Mouse (Mus musculus) monocyte, adult 2 months (primary cell): ENCODE measurements around the gene Gm4836.
"Not testable (repeated sequence)": the region's sequence is repeated elsewhere in the genome, so short reads cannot be mapped to it uniquely, and the experiment has no call there.

ENCODE experiments used
- DNase-seq, 2 experiments: peaks; one replicate each; pipeline ENCODE4 v3.0.0; 2022; ENCODE audit warnings: low spot score in 2 of 2, low read depth in 1 of 2

The Gm4836 gene

GRCm38 (mm10) chrX:28293532-28293931, at the start of gene Gm4836:
TSS of gene Gm4836 (minus strand) at chrX:28293632.
- DNase-seq: not testable (repeated sequence)
